Mouse (Mus musculus) ES-E14 (cell line): ENCODE data around the gene Cdr2. TPM values are rescaled to one million over a fixed set of nuclear protein-coding genes. Genes with fewer than 3 reads are reported as not detected.
"Not testable (repeated sequence)": the region's sequence is repeated elsewhere in the genome, so short reads cannot be mapped to it uniquely, and the experiment has no call there.

ENCODE experiments used
- DNase-seq: peaks from one replicate; pipeline ENCODE4 v3.0.0-alpha.2; 2013; ENCODE audit warnings: low read depth, low spot score
- H3K27ac ChIP-seq: 2 replicates; pipeline ENCODE4 v1.5.1; 2012; ENCODE audit warnings: low read depth, mild to moderate bottlenecking, low read length, moderate library complexity, mixed read lengths; ENCODE audit not compliant: poor library complexity, insufficient read depth, severe bottlenecking
- H3K36me3 ChIP-seq: 2 replicates; pipeline ENCODE4 v1.6.1; 2012; ENCODE audit warnings: mild to moderate bottlenecking, low read length, moderate library complexity, mixed read lengths; ENCODE audit not compliant: control insufficient read depth, poor library complexity, insufficient read depth, severe bottlenecking
- H3K4me1 ChIP-seq, 2 experiments: fragments of 150-350 bp in 1 of 2; sonication (generic) in 1 of 2; 2 replicates each; pipeline ENCODE4 v1.6.1; 2012; ENCODE audit warnings: low read length in 2 of 2, mild to moderate bottlenecking in 1 of 2, mixed read lengths in 1 of 2; ENCODE audit not compliant: control insufficient read depth in 2 of 2, insufficient read depth in 2 of 2, poor library complexity in 1 of 2
- H3K4me3 ChIP-seq, 2 experiments: fragments of 150-350 bp in 1 of 2; sonication (generic) in 1 of 2; 2 replicates each; pipeline ENCODE4 v1.5.1; 2012; ENCODE audit warnings: low read length in 2 of 2, low read depth in 1 of 2, mild to moderate bottlenecking in 1 of 2, mixed read lengths in 1 of 2; ENCODE audit not compliant: insufficient read depth in 1 of 2, poor library complexity in 1 of 2, severe bottlenecking in 1 of 2
- H3K9ac ChIP-seq: 2 replicates; pipeline ENCODE4 v1.6.1; 2012; ENCODE audit warnings: low read depth, mild to moderate bottlenecking, low read length, mixed read lengths; ENCODE audit not compliant: poor library complexity, insufficient read depth, severe bottlenecking
- H3K9me3 ChIP-seq: fragments of 150-350 bp; sonication (generic); 2 replicates; pipeline ENCODE4 v1.6.1; 2012; ENCODE audit warnings: low read depth, mild to moderate bottlenecking, low read length; ENCODE audit not compliant: control insufficient read depth, insufficient read depth
- CHD2 ChIP-seq: IDR thresholded peaks from 2 replicates; pipeline ENCODE4 v1.6.1; 2014; ENCODE audit warnings: mild to moderate bottlenecking, low read depth, low read length, inconsistent platforms
- HCFC1 ChIP-seq: IDR thresholded peaks from 2 replicates; pipeline ENCODE4 v1.6.1; 2012; ENCODE audit warnings: low read length, inconsistent platforms, borderline replicate concordance; ENCODE audit not compliant: insufficient read depth
- MAFK ChIP-seq: IDR thresholded peaks from 2 replicates; pipeline ENCODE4 v1.6.1; 2014; ENCODE audit warnings: mild to moderate bottlenecking, low read depth, low read length, inconsistent platforms; ENCODE audit not compliant: insufficient read depth
- ZC3H11A ChIP-seq: IDR thresholded peaks from 2 replicates; pipeline ENCODE4 v1.6.1; 2012; ENCODE audit warnings: low read depth, mild to moderate bottlenecking, inconsistent platforms, low read length, borderline replicate concordance
- ZNF384 ChIP-seq: IDR thresholded peaks from 2 replicates; pipeline ENCODE4 v1.6.1; 2012; ENCODE audit warnings: low read depth, low read length, inconsistent platforms
- in situ Hi-C, 2 experiments: fragments of 600-800 bp; cut with MboI; formaldehyde crosslinking; loops; one replicate each; pipeline ENCODE4 v1.15.1; 2025; ENCODE audit warnings: low sequenced_read_pairs in 2 of 2, inconsistent platforms in 1 of 2; ENCODE audit not compliant: unreplicated experiment in 2 of 2
- total RNA-seq: library from RNA; depleted of rRNA; stranded (reverse); fragments of 300-350 nt; gene quantifications from 2 replicates; pipeline ENCODE4 v1.2.3, GENCODE M21; 2012

Cdr2 gene
- total RNA-seq, 1 experiment = 25.9 TPM

DNA sequence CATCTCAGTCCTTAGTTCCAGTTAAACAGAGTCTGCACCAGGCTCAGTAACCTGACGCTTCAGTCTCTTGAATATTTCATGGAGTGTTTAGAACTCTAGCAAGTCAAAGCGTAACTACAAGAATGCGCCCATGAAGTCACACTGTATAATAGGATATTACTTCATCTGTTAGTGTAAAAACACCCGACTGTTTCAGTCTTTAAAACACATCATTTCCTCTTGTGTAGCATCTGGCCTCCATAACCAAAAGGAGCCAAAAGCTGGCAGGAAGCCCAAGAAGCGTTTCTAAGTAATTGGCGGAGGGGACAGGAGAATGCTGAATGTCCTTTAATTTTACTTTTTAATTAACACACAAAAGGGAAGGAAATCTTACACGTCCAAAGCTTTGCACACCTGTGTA, 5.0 kb downstream of the Cdr2 start:
- Histone ChIP-seq H3K4me3 (no peak overlapping the region), H3K9me3 (no peaks in the 10 kb centered on the region), H3K36me3 (no peaks in the 10 kb centered on the region), H3K9ac (no peak overlapping the region), H3K4me1 (peaks cover 0 to 4% of the 10 kb centered on the region in 2 experiments; a peak in 2 of 4 replicates), H3K27ac (no peak overlapping the region)
- in situ Hi-C loops = no loop called here
- TF ChIP-seq ZC3H11A (no peak), ZNF384 (no peak), CHD2 (no peak), MAFK (no peak), HCFC1 (no peak)
- DNase-seq = no peak

DNA sequence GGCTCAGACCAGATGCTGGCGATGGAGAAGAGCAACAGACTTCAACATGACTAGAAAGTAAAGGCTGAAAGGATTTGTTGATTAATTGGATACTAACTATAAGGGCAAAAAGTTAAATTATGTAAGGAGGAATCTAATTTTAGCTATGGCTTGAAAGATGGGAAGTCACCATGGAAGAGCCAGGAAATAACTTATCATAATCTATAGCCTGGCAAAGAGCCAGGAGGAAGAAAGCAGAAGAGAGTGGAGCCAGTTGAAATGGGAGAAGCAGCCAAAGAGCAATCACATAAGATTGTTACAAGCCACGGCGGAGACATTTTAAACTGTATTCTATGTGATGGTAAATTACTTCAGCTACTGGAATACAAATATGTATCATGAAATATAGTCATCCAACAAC, 8.1 kb downstream of the Cdr2 start:
- no peak overlapping the region for H3K27ac ChIP-seq
- no peak for TF ChIP-seq CHD2
- no peaks in the 10 kb centered on the region for H3K9me3 ChIP-seq
- peaks cover 0 to 2% of the 10 kb centered on the region in 2 experiments; a peak in 1 of 4 replicates for H3K4me1 ChIP-seq
- peaks cover 3% of the 10 kb centered on the region; the same call in 1 of the 2 replicates for H3K36me3 ChIP-seq
- in situ Hi-C loops = no loop called here
- H3K9ac ChIP-seq = no peak overlapping the region
- H3K4me3 ChIP-seq = no peak overlapping the region
- DNase-seq = no peak

DNA sequence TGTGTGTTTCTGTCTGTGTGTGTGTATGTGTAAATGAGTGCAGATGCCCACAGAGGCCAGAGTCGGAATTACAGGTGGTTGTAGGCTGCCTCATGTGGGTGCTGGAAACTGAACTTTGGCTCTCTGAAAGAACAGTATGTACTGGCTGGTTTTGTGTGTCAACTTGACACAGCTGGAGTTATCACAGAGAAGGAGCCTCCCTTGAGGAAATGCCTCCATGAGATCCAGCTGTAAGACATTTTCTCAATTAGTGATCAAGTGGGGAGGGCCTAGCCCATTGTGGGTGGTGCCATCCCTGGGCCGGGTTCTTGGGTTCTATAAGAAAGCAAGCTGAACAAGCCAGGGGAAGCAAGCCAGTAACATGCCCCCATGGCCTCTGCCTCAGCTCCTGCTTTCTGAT, 9.6 kb downstream of the Cdr2 start:
- H3K36me3 ChIP-seq, H3K9ac ChIP-seq, H3K4me3 ChIP-seq, DNase-seq, H3K9me3 ChIP-seq, H3K4me1 ChIP-seq, in situ Hi-C loops, H3K27ac ChIP-seq: not testable (repeated sequence)

DNA sequence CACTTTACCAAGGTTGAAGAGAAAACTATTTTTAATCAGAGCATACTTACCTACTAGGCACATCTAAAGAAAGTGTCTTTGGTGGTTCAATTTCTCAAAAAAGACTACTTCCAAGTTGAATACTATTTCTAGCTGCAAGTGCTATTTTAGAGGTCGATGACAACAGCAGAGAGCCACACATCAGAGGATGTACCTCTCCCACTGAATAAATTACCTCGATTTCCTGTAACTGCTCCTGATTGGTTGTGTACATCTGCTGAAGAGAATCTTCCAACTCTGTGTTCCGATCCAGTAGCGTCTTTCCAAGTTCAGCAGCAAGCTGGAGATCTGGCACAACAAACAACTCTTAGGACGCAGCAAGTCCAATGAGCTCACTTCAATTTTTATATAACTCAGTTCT, 12.0 kb downstream of the Cdr2 start:
- Histone ChIP-seq H3K27ac (no peak overlapping the region), H3K9me3 (no peaks in the 10 kb centered on the region), H3K4me3 (no peak overlapping the region), H3K4me1 (peaks cover 2% of the 10 kb centered on the region in 2 experiments; a peak in 1 of 4 replicates), H3K36me3 (peaks cover 3% of the 10 kb centered on the region; the same call in 1 of the 2 replicates), H3K9ac (no peak overlapping the region)
- TF ChIP-seq ZC3H11A = no peak
- TF ChIP-seq HCFC1 = no peak
- no peak for TF ChIP-seq ZNF384
- no peak for TF ChIP-seq CHD2
- no peak for TF ChIP-seq MAFK
- in situ Hi-C loops = no loop called here
- no peak for DNase-seq

DNA sequence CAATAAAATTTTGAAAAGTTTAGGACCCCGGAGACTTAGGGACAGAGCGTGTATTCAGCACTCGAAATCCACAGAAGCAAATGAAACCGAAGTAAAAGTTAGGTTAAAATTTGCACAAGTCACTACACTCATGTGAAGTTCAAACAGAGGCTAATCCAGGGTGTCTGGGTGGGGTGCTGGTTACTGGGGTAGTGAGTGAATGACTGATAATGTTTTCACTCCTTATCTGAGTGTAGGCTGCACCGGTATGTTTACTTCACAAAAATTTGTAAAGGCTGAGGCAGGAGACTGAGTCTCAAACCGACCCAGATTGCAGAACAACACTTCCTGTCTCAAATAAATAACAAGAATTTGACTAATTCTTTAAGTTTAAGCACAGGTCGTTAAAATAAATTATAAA, 12.9 kb downstream of the Cdr2 start:
- no peak for DNase-seq
- Histone ChIP-seq H3K27ac (no peak overlapping the region), H3K4me1 (peaks cover 2% of the 10 kb centered on the region in 2 experiments; a peak in 1 of 4 replicates), H3K9me3 (no peaks in the 10 kb centered on the region), H3K36me3 (peaks cover 3% of the 10 kb centered on the region; the same call in 1 of the 2 replicates), H3K9ac (no peak overlapping the region), H3K4me3 (no peak overlapping the region)
- in situ Hi-C loops = no loop called here
- no peak for TF ChIP-seq MAFK
- no peak for TF ChIP-seq ZC3H11A
- TF ChIP-seq CHD2 = no peak
- no peak for TF ChIP-seq ZNF384
- no peak for TF ChIP-seq HCFC1
